Mouse (Mus musculus): ENCODE measurements at regions not wholly inside any gene's neighbourhood (a gene's known extent, or its start where the extent isn't known, plus 50 kb on each side); places are given as distances from the start of the nearest gene placed in this dataset.

- ATAC-seq = no peak
These were observed 50.9 kb upstream of the Ankrd55 start for GRCm38 (mm10) chr13:112237377-112237776.

- ATAC-seq = no peak
These were observed 50.3 kb upstream of the Ankrd55 start for GRCm38 (mm10) chr13:112237917-112238316.
